Mouse (Mus musculus): ENCODE measurements at regions not wholly inside any gene's neighbourhood (a gene's known extent, or its start where the extent isn't known, plus 50 kb on each side); places are given as distances from the start of the nearest gene placed in this dataset.
A peak's percentile ranks its signal among the peaks of the same experiment; 100 is the strongest.

GRCm38 (mm10) chrX:10770575-10770974 is 55.8 kb downstream of the Mid1ip1 start:
- H3K4me3 ChIP-seq (replicated peaks; ENCODE audit: low read depth, low read length): no peak overlapping the region
- ATAC-seq (ENCODE audit: low FRiP score, low TSS enrichment): no peak
- no peaks in the 10 kb centered on the region for H3K36me3 ChIP-seq (ENCODE audit: control insufficient read depth, insufficient read depth, low read length)
- no peaks in the 10 kb centered on the region for H3K9me3 ChIP-seq (ENCODE audit: control insufficient read depth, low read length)
- 75% methylated on average over 4 of the region's 4 CpGs for WGBS
- H3K27ac ChIP-seq (replicated peaks; ENCODE audit: low read depth, low read length): no peak overlapping the region
- no peaks in the 10 kb centered on the region for H3K27me3 ChIP-seq (ENCODE audit: control insufficient read depth, insufficient read depth, low read length)
- no peaks in the 10 kb centered on the region for H3K4me1 ChIP-seq (ENCODE audit: control insufficient read depth, insufficient read depth, low read length)
- no peak overlapping the region for H3K4me2 ChIP-seq (ENCODE audit: low read length)
- no peak for DNase-seq
- H3K9ac ChIP-seq (replicated peaks; ENCODE audit: low read length): no peak overlapping the region

- Histone ChIP-seq H3K27ac (replicated peaks; ENCODE audit: low read depth, low read length) (no peak overlapping the region), H3K9me3 (ENCODE audit: control insufficient read depth, low read length) (no peaks in the 10 kb centered on the region), H3K4me2 (ENCODE audit: low read length) (no peak overlapping the region), H3K9ac (replicated peaks; ENCODE audit: low read length) (no peak overlapping the region), H3K4me1 (ENCODE audit: control insufficient read depth, insufficient read depth, low read length) (no peaks in the 10 kb centered on the region), H3K27me3 (ENCODE audit: control insufficient read depth, insufficient read depth, low read length) (no peaks in the 10 kb centered on the region), H3K36me3 (ENCODE audit: control insufficient read depth, insufficient read depth, low read length) (no peaks in the 10 kb centered on the region), H3K4me3 (replicated peaks; ENCODE audit: low read depth, low read length) (no peak overlapping the region)
- no peak for ATAC-seq (ENCODE audit: low FRiP score, low TSS enrichment)
- DNase-seq: peak; percentile 9
- WGBS: 51% methylated on average over 8 of the region's 8 CpGs
Observed at GRCm38 (mm10) chrX:10775714-10776515, 61.1 kb downstream of the Mid1ip1 start.

- Histone ChIP-seq H3K9ac (replicated peaks; ENCODE audit: low read length) (no peak overlapping the region), H3K4me1 (ENCODE audit: control insufficient read depth, insufficient read depth, low read length) (no peaks in the 10 kb centered on the region), H3K36me3 (ENCODE audit: control insufficient read depth, insufficient read depth, low read length) (no peaks in the 10 kb centered on the region), H3K4me3 (replicated peaks; ENCODE audit: low read depth, low read length) (no peak overlapping the region), H3K9me3 (ENCODE audit: control insufficient read depth, low read length) (no peaks in the 10 kb centered on the region), H3K27ac (replicated peaks; ENCODE audit: low read depth, low read length) (no peak overlapping the region), H3K27me3 (ENCODE audit: control insufficient read depth, insufficient read depth, low read length) (no peaks in the 10 kb centered on the region), H3K4me2 (ENCODE audit: low read length) (no peak overlapping the region)
- DNase-seq: no peak
- ATAC-seq (ENCODE audit: low FRiP score, low TSS enrichment): no peak
- 36% methylated on average over 7 of the region's 7 CpGs for WGBS
Observed at GRCm38 (mm10) chrX:10776516-10776818, 61.7 kb downstream of the Mid1ip1 start.

- Histone ChIP-seq H3K36me3 (ENCODE audit: control insufficient read depth, insufficient read depth, low read length) (no peaks in the 10 kb centered on the region), H3K4me3 (replicated peaks; ENCODE audit: low read depth, low read length) (no peak overlapping the region), H3K9me3 (ENCODE audit: control insufficient read depth, low read length) (no peaks in the 10 kb centered on the region), H3K4me1 (ENCODE audit: control insufficient read depth, insufficient read depth, low read length) (no peaks in the 10 kb centered on the region), H3K9ac (replicated peaks; ENCODE audit: low read length) (no peak overlapping the region), H3K4me2 (ENCODE audit: low read length) (no peak overlapping the region), H3K27me3 (ENCODE audit: control insufficient read depth, insufficient read depth, low read length) (no peaks in the 10 kb centered on the region), H3K27ac (replicated peaks; ENCODE audit: low read depth, low read length) (no peak overlapping the region)
- ATAC-seq (ENCODE audit: low FRiP score, low TSS enrichment) (no peak), DNase-seq (no peak)
- 84% methylated on average over 2 of the region's 2 CpGs for WGBS
Observed at GRCm38 (mm10) chrX:10778014-10778413, 63.2 kb downstream of the Mid1ip1 start.

- no peaks in the 10 kb centered on the region for H3K9me3 ChIP-seq (ENCODE audit: control insufficient read depth, low read length)
- H3K4me3 ChIP-seq (replicated peaks; ENCODE audit: low read depth, low read length): no peak overlapping the region
- no peak overlapping the region for H3K4me2 ChIP-seq (ENCODE audit: low read length)
- WGBS: 68% methylated on average over 3 of the region's 3 CpGs
- H3K4me1 ChIP-seq (ENCODE audit: control insufficient read depth, insufficient read depth, low read length): no peaks in the 10 kb centered on the region
- H3K36me3 ChIP-seq (ENCODE audit: control insufficient read depth, insufficient read depth, low read length): no peaks in the 10 kb centered on the region
- H3K27ac ChIP-seq (replicated peaks; ENCODE audit: low read depth, low read length): no peak overlapping the region
- DNase-seq: no peak
- H3K9ac ChIP-seq (replicated peaks; ENCODE audit: low read length): no peak overlapping the region
- ATAC-seq (ENCODE audit: low FRiP score, low TSS enrichment): no peak
- H3K27me3 ChIP-seq (ENCODE audit: control insufficient read depth, insufficient read depth, low read length): no peaks in the 10 kb centered on the region
Observed at GRCm38 (mm10) chrX:10786359-10786758, 71.5 kb downstream of the Mid1ip1 start.

- Histone ChIP-seq H3K27me3 (ENCODE audit: control insufficient read depth, insufficient read depth, low read length) (no peaks in the 10 kb centered on the region), H3K4me3 (replicated peaks; ENCODE audit: low read depth, low read length) (no peak overlapping the region), H3K27ac (replicated peaks; ENCODE audit: low read depth, low read length) (no peak overlapping the region), H3K36me3 (ENCODE audit: control insufficient read depth, insufficient read depth, low read length) (no peaks in the 10 kb centered on the region), H3K4me1 (ENCODE audit: control insufficient read depth, insufficient read depth, low read length) (no peaks in the 10 kb centered on the region), H3K9me3 (ENCODE audit: control insufficient read depth, low read length) (no peaks in the 10 kb centered on the region), H3K4me2 (ENCODE audit: low read length) (no peak overlapping the region), H3K9ac (replicated peaks; ENCODE audit: low read length) (no peak overlapping the region)
- DNase-seq: no peak
- 86% methylated on average over 2 of the region's 2 CpGs for WGBS
- ATAC-seq (ENCODE audit: low FRiP score, low TSS enrichment): no peak
Observed at GRCm38 (mm10) chrX:10787057-10787456, 72.2 kb downstream of the Mid1ip1 start.

GRCm38 (mm10) chrX:10820313-10820920 is 105.6 kb downstream of the Mid1ip1 start:
- no peak for ATAC-seq (ENCODE audit: low FRiP score, low TSS enrichment)
- H3K27me3 ChIP-seq (ENCODE audit: control insufficient read depth, insufficient read depth, low read length): no peaks in the 10 kb centered on the region
- H3K9me3 ChIP-seq (ENCODE audit: control insufficient read depth, low read length): no peaks in the 10 kb centered on the region
- H3K9ac ChIP-seq (replicated peaks; ENCODE audit: low read length): no peak overlapping the region
- H3K4me2 ChIP-seq (ENCODE audit: low read length): no peak overlapping the region
- no peaks in the 10 kb centered on the region for H3K36me3 ChIP-seq (ENCODE audit: control insufficient read depth, insufficient read depth, low read length)
- no peak overlapping the region for H3K4me3 ChIP-seq (replicated peaks; ENCODE audit: low read depth, low read length)
- 54% methylated on average over 7 of the region's 7 CpGs for WGBS
- H3K27ac ChIP-seq (replicated peaks; ENCODE audit: low read depth, low read length): no peak overlapping the region
- no peaks in the 10 kb centered on the region for H3K4me1 ChIP-seq (ENCODE audit: control insufficient read depth, insufficient read depth, low read length)
- peak; percentile 8 for DNase-seq

GRCm38 (mm10) chrX:10833681-10834080 is 118.9 kb downstream of the Mid1ip1 start:
- 74% methylated on average over 1 of the region's 1 CpGs for WGBS
- Histone ChIP-seq H3K36me3 (ENCODE audit: control insufficient read depth, insufficient read depth, low read length) (no peaks in the 10 kb centered on the region), H3K4me3 (replicated peaks; ENCODE audit: low read depth, low read length) (no peak overlapping the region), H3K4me2 (ENCODE audit: low read length) (no peak overlapping the region), H3K27ac (replicated peaks; ENCODE audit: low read depth, low read length) (no peak overlapping the region), H3K9me3 (ENCODE audit: control insufficient read depth, low read length) (no peaks in the 10 kb centered on the region), H3K27me3 (ENCODE audit: control insufficient read depth, insufficient read depth, low read length) (no peaks in the 10 kb centered on the region), H3K4me1 (ENCODE audit: control insufficient read depth, insufficient read depth, low read length) (no peaks in the 10 kb centered on the region), H3K9ac (replicated peaks; ENCODE audit: low read length) (no peak overlapping the region)
- ATAC-seq (ENCODE audit: low FRiP score, low TSS enrichment): no peak
- DNase-seq: no peak

GRCm38 (mm10) chrX:10857089-10857488 is 142.3 kb downstream of the Mid1ip1 start:
- Histone ChIP-seq H3K4me3 (replicated peaks; ENCODE audit: low read depth, low read length) (no peak overlapping the region), H3K4me1 (ENCODE audit: control insufficient read depth, insufficient read depth, low read length) (no peaks in the 10 kb centered on the region), H3K9me3 (ENCODE audit: control insufficient read depth, low read length) (no peaks in the 10 kb centered on the region), H3K9ac (replicated peaks; ENCODE audit: low read length) (no peak overlapping the region), H3K4me2 (ENCODE audit: low read length) (no peak overlapping the region), H3K27me3 (ENCODE audit: control insufficient read depth, insufficient read depth, low read length) (no peaks in the 10 kb centered on the region), H3K36me3 (ENCODE audit: control insufficient read depth, insufficient read depth, low read length) (no peaks in the 10 kb centered on the region), H3K27ac (replicated peaks; ENCODE audit: low read depth, low read length) (no peak overlapping the region)
- no peak for ATAC-seq (ENCODE audit: low FRiP score, low TSS enrichment)
- DNase-seq: no peak
- 69% methylated on average over 6 of the region's 6 CpGs for WGBS
